Mouse (Mus musculus) adrenal gland, adult (tissue): ENCODE results near the gene Fam149b.
"Not testable (repeated sequence)": the region's sequence is repeated elsewhere in the genome, so short reads cannot be mapped to it uniquely, and the experiment has no call there.

Experiments
- DNase-seq, 2 experiments: peaks; one replicate each; pipeline ENCODE4 v3.0.0; 2022 to 2023; ENCODE audit warnings: low spot score in 1 of 2; ENCODE audit not compliant: inconsistent age in 2 of 2

Gene Fam149b

DNA sequence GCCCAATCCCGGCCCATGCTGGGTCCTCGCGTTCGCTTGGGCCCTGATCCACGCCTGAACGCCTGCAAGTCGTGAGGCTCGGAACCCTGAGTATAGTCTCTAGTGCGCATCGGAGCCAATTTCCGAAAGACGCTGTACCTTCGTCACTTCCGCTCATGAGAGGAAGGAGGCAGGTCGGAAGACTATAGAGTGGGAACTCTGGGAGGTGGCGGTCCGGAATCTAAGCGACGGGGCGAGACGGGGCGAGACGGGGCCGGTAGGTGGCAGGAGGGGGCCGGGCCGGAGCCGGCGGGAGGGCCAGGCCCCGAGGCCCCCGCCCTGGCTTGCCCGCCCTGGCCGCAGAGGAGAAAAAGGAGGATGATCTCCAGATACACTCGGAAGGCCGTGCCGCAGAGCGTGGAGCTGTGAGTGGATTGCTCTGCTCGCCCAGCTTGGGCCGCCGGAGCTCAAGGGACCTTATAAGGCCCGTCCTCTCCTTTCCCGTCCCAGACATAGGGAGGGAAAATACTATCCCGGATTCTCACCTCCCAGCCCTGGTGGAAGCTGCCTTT is at the start of gene Fam149b, which contains the start of gene Ecd:
Gene Fam149b, plus strand, starts transcription at position 172 of the 551 bp plus-strand sequence.
Gene Ecd, minus strand, starts transcription at position 131 of the 551 bp plus-strand sequence.
- DNase-seq: peak; percentile 94 to 99

DNA sequence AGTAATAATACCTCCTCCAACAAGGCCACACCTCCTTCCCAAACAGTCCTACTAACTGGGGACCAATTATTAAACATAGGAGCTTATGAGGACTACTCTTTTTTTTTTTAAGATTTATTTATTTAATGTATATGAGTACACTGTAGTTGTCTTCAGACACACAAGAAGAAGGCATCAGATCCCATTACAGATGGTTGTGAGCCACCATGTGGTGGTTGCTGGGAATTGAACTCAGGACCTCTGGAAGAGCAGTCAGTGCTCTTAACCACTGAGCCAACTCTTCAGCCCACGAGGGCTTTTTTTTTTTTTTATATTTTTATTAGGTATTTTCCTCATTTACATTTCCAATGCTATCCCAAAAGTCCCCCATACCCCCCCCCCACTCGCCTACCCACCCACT is 42.9 kb upstream of the Fam149b start:
- not testable (repeated sequence) for DNase-seq

DNA sequence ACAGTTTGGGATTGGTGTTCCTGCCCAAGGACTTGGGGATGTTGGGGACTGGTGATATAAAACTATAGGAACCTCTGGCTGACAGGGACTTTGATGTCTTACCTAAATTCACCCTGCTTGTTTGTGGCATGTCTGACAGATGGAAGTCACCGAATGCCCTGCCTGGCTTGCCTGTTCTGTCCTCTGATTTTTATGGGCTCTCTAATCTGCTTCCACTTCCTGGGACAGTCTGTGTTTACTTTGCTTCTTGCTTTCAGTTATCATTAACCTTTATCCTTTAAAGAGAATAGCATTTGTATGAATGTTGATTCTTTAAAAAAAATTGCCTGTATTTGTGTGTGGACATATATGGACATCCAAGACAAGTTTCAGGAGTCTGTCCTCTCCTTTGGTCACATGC is 32.8 kb upstream of the Fam149b start:
- DNase-seq: no peak

DNA sequence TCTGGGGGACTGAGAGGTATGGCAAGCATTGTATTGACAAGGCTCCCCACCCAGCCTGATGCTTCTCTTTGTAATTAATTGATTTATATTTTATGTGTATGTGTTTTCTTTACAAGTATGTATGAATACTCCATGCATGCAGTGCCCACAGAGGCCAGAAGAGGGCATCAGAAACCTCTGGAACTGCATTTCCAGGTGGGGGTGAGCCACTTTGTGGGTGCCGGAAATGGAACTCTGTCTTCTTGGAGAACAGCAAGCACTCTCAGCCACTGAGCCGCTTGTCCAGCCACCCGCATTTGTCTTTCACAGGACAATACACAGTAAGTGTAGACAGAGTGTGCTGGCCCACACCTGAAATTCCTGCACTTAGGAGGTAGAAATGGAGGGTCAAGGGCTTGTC is 28.5 kb upstream of the Fam149b start:
- DNase-seq: peak; percentile 40 to 80

DNA sequence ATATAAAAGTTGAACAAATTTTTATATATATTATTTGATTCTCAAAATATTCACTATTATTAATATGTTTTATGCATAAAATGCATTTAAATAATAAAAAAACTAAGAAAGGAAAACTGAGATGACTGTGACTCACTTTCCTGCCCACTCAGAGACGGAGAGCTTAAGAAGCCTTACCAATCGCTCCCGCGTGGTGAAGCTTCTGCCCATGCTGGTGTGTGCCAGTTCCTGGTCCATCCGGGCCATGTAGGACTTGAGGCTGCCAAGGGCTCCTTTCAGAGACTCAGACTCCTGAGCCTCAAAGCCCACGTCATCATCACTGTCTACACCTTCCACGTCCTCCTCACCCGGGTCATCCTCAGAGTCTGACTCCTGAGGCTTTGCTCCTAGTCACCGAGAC is 23.8 kb upstream of the Fam149b start:
- DNase-seq: no peak

DNA sequence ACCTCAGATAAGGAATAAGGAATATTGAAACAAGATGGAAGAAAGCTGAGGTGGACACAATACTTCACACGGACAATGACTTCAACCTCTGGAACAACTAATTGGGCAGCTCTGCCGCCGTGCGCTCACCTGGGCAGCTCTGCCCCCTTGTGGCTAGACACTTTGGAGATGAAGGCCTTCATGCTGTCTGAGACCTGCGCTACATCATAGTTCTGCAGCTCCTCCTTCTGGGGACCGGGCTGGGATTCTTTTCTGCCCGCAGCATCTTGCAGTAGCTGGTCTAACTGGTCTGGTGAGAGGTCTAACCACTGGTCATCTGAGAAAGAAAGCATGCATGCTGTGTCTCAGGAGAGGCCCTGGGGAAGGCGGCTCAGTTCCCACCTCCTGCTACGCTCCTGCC is 19.5 kb upstream of the Fam149b start:
- peak in 1 of 2 experiments; percentile 40 for DNase-seq

DNA sequence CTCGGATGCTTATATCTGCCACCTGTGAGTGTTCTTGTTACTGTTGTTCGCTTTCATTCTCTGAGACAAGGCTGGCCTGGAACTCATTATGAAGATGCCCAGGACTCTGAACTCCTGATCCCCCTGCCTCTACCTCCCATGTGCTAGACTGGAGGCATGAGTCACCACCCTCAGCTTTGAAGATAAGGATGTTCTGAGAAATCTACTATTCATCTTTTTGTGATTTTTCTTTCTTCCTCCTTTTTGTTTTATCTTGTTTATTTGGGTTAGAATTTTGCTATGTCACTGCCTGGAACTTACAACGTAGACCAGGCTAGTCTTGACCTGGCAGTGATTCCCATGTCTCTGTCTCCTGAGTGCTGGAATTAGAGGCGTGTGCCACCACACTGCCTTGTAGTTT is 16.6 kb upstream of the Fam149b start:
- no peak for DNase-seq

DNA sequence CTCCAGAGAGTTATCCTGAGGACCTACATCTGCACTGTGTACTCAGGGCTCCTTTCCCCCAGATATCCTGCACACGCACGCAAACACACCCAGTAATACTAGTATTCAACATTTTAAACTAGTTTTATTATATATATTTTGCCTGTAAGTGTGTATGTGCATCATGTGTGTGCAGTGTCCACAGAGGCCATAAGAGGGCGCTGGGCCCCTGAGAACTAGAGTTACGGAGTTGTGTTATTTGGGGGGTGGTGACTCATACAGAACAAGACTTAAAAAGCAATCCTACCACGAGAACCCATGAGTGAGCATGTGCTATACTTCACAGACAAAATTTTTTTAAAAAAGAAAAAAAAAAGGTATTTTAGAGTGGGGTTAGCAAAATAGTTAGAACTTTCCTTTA is 8.5 kb upstream of the Fam149b start:
- DNase-seq: no peak

DNA sequence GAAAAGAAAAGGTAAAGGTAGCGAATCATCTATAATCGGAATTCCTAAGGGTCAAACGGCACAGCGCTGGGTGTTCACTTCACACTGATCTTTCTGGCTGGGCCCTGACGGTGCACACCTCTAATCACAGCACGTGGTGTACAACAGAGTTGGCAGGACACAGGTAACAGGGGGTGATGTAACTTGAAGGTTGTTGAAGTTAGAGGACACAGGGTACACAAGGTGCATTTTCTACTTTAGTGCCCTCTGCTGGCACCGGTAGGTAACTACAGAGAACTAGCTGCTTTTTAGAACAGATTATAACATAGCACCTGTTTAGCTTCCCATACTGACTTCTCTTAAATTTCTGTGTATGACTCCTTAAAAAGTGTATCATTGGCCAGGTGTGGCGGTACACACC is 7.8 kb upstream of the Fam149b start:
- peak; percentile 29 to 65 for DNase-seq

DNA sequence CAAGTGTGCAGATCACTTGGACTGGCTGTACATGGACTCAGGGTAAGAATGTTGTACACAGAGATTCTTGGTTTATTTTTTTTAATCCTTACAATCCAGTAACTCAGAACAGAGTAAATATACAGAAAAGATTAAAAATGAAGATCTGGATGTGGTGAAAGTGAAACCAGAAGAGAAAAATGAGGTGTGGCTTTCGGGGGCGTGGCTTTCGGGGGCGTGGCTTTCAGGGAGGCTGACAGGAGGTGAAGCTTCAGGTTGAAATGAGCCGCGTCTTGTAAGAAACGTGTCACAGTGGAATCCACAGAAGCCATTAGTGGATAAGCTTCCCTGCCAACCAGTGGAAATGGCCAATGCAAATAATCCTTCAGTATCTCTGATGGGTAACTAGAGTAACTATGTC is 7.1 kb upstream of the Fam149b start:
- DNase-seq: no peak

DNA sequence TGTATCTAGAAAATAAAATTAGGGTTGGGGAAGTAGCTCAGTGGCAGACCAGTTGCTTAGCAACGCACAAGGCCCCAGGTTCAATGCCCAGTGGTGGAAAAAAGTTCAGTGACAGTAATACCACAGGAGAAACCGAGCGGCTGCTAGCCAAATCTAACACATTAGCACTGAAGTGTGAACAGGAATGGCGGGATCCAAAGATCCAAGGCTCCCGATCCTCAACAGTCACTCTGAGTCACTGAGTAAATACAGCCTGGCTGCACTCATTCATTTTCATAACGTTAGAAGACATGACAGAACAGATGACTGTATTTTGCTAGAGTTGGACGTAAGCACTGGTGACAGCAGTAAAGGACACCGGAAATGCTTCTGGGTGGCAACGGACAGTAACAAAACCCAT is 2.1 kb upstream of the Fam149b start:
- peak in 1 of 2 experiments; percentile 41 for DNase-seq

DNA sequence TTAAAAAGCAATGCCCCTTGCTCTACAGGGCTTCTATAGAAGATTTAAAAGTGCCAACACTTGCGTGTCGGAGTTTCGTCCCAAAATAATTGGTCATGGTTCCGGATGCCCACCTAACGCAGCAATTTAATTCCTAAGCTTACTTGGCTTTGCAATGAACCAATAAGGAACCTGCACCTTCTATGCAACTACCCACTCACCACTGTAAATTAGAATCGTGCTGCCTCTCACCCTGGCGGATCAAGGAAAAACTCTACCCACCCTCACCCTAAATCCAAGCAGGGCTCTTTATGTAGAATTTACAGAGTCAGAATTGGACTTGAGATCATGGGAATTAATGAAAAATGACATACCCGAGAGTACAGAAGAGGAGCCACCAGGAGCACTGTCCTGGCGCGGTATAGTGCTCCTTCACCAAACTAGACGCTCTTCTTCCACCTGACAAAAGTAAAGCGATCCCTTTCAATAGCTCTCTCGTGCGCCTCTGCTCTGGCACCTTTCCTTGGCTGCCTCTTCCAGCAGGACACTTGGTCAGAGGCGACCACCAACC is 446 bp upstream of the Fam149b start:
- DNase-seq: no peak

DNA sequence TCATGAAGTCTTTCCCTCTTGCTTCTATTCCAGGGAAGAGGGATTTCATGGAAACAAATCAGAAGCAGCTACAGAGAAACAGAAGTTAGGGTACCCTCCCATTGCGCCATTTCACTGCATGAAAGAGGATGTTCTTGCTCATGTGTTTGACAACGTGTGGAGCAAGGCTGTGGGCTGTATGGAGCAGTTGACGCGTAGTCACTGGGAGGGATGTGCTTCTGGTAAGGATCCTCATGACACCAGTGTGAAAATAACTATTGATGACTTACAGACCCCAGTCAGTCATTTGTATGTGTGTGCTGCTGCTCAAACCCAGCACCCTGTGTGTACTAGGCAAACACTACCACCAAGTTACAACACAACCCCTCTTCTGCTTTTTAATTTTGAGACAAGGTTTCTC is 15.3 kb downstream of the Fam149b start:
- no peak for DNase-seq

DNA sequence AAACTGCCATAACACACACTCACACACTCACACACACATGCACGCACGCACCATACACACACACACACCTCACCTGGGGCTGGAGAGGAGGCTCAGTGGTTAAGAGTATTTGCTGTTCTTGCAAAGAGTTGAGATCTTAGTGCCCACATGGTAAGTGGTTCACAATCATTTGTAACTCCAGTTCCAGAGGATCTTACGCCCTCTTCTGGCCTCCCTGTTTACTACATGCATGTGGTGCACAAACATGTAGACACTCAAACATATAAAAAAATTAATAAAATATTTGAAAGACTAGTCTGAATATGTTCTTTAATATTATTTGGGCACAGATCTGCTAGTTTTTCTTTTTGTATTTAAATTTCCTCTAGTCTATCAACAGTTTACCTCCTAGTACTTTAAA is 20.3 kb downstream of the Fam149b start:
- no peak for DNase-seq

DNA sequence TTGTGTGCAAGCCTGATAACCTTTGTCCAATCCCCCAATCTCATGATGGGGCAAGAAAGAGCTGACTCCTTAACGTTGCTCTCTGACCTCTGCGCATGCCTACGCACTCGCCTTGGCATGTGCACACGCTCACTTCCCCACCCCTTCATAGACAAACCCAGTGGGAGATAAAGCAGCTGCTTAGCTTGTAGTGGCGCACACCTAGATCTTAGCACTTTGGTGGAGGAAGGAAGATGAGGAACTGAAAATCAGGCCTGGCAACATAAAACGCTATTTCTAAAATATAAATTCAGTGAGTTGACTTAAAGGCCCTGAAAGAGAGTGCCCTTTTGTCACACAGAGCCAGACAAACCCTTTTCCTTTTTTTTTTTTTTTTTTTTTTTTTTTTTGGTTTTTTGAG is 22.8 kb downstream of the Fam149b start:
- DNase-seq: no peak

DNA sequence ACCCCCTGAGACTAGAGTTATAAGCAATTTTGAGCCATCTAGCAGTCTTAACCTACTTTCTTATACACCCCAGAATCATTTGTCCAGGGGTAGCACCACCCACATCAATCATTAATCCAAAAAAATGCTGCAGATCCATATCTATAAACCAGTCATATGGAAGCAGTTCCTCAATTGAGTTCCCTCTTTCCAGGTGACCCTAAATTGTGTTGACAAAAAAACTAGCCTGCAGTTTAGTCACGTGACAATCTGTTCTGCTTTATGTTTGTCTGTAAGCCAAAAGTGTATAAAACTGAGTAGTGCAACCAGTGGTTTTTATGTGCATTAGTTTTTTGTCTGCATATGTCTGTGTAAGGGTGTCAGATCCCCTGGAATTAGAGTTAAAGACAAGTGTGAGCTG is 23.9 kb downstream of the Fam149b start:
- no peak for DNase-seq

DNA sequence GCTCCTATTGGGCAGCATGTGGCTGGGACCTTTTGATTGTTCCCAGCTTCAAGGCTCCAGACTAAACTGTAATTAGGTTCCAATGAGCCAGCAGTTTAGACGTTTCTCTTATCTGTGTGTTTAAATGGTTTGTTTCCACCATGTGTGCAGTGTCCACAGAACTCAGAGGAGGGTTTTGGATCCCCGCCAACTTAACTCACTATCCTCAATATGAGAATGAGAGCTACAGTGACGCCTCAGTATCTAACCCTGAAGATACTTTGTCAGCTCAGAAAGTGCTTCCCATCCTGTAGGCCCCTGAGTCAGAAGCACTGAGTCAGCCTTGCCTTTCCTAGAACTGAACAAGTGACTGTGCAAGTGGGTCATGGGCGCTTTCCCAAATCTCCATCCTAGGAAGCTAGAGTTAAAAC is 29.2 kb downstream of the Fam149b start:
- peak; percentile 67 to 90 for DNase-seq

DNA sequence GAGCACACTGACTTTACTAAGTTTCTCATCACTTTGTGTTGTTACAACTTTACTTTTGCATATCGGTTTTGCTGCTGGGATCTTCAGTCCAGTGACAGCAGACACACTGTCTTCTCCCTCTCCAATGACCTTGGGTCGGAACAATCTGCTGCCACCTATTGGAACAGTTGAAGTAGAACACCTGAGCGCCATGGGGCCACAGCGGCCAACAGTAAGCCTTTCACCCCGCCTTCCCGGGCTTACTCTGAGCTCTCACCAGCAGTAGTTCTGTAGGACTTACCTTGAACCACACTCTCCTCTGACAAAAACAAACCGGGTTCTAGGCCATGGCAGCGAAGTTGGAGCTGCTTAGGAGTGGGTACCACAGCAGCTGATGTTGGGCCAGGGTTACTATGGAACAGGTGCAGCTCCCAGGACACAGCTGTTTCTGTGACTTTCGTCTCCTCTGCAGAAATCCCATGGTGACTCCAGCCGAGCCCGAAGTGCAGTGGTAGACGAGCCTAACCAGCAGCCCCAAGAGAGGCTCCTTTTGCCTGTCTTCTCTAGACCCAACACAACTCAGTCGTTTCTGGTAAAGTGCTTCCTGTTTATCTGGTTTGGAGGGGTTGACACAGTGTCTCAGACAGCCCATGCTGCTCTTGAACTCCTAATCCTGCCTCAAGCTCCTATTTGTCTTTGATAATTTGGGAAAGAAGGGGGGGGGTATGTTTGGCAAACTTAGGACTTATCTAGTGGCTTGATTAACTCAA is 30.5 kb downstream of the Fam149b start:
- DNase-seq: peak; percentile 63 to 88

DNA sequence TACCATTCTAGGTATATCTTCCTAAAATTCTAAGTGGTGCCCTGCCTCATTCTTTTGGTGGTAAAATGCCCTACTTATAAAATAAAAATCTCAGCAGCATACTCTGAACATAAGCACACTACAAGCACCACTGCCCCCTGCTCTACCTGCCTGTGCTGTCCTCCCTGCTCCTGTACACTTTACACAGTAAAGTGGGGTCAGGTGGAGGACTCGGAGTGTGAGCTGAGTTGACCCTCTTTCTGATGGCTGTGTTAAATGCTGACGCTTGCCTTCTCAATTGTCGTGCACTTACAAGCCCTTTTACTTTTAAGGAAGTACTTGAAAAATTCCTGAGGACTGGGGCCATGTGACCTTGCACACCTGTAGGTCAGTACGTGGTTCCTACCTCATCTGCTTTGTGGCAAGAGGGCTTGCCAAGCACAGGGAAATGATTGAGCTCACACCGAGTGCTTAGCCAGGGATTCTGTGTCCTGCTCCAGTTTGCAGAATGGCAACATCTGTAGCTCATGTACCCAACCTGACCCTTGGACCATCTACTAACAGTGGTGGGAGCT is 31.2 kb downstream of the Fam149b start:
- DNase-seq: no peak

DNA sequence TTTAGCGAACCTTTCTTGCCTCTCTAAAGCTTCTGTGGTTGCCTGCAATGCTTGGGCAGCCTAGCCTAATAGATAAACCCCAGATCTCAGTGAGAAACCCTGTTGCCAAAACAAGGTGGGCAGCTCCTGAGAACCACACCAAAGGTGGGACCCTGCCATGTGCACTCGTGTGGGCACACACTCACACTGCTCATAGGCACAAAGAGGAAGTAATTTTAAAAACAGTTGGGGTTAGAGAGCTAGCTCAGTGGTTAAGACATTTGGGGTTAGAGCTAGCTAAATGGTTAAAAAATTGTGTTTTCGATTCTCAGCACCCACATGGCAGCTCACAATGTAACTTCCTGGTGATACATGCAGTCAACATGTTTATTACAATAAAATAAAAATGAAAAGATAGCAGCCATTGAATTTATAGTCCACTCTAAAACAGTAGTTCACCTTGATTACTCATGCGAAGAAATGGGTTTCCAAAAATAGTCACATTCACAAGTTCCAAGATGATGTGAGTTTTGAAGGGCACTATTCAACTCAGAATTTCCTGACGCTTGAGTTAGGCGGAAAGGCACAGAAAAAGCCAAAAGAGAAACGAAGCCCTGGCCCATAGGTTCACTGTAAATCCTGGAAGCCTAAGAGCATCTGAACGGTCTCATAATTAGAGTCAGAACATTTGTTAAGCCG is 31.9 kb downstream of the Fam149b start:
- DNase-seq: no peak

DNA sequence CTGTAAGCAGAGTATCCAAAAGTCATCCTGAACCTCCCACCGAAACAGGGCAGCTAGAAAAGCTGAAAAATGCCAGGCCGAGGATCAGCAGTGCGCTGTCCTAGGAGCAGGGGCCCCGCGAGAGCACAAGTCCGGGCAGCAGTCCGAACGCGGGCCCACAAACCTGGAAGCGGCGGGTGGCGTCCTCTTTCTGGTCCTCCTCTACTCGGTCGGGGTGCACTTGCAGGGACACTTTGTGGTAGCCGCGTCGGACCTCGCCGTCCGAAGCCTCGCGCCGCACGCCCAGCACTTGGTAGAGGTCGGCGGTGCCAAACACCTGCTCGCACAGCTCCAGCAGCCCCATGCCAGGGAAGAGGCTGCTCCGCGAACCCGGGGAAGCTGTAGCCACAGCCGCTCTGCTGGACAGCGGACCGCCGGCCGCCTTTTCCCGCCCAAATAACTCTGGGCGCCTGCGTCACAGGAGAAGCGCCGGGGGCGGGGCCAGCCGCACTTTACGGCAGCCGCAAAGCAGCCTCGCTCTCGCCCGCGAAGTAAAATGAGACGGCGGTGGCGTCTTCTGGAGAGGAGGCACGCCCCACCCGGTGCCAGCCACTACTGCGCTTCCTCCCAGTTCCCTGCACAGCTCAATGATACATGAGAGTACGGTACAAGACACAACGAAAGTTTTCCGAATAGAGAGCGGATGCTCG is 40.6 kb downstream of the Fam149b start, which contains the start of gene Dnajc9:
Gene Dnajc9, minus strand, starts transcription at position 470 of the 689 bp plus-strand sequence.
- DNase-seq: peak; percentile 95 to 98
